Mouse (Mus musculus): Measurements from ENCODE around the gene Cpsf6. TPM values are rescaled to one million over a fixed set of nuclear protein-coding genes. Genes with fewer than 3 reads are reported as not detected.

Cpsf6 gene
- total RNA-seq, 1 experiment from 2014 or later: 126 TPM

DNA sequence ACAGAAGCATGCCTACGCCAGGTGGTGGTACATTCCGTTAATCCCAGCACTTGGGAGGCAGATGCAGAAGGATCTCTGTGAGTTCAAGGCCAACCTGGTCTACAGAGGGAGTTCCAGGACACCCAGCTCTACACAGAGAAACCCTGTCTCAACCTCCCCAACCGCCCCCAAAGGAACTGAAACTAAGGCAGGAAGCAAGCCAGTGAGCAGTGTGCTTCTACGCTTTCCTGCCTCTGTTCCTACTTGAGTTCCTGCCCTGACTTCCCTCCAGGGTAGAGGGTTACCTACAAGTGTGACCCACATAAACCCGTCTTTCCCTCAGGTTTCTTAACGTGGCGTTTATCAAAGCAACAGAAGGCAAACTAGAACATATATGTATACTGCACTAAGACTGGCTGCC lies 56.0 kb downstream of the Cpsf6 start:
- ATAC-seq (replicated peaks in 1 of 2; ENCODE audit: insufficient read depth in 1 of 2, low FRiP score in 2 of 2, low TSS enrichment in 1 of 2, low read depth in 1 of 2, poor library complexity in 2 of 2, severe bottlenecking in 2 of 2): peak in 1 of 2 experiments; percentile 32; a peak in 1 of 4 replicates

DNA sequence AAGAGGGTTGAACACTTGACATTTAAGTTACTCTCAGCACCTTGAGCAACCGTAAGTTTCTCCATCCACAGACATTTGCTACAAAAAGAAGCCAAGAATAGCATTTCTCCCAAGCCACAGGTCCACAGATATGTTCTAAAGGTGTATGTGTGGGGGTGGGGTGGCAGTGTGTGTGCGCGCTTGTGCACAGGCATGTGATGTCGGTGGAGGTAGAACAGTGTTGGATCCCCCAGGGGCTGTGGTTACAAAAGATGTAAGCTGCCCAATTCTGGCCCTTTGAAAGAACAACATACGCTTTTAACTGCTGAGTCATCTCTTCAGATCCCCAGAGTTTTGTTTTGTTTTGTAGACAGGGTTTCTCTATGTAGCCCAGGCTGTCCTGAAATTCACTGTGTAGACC lies 57.2 kb downstream of the Cpsf6 start:
- ATAC-seq (replicated peaks in 1 of 2; ENCODE audit: insufficient read depth in 1 of 2, low FRiP score in 2 of 2, low TSS enrichment in 1 of 2, low read depth in 1 of 2, poor library complexity in 2 of 2, severe bottlenecking in 2 of 2): no peak

DNA sequence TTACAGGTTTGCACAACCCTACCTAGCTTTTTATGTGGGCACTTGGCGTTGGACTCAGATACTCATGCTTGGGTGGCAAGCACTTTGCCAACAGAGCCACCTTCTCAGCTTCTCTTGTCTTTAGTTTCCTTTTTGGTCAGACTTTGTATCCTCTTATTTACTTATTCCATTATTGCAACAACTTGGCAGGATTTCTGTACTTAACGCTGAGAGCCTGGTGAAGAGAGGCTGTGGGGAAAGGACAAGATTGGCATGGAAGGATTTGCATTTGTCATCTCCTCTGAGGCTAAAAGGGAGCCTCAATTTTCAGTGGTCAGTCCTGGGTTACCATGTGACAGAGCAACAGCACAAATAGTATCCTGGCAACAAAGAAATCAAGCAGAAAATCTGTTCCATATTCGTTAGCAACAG lies 59.2 kb downstream of the Cpsf6 start:
- no peak for ATAC-seq (replicated peaks in 1 of 2; ENCODE audit: insufficient read depth in 1 of 2, low FRiP score in 2 of 2, low TSS enrichment in 1 of 2, low read depth in 1 of 2, poor library complexity in 2 of 2, severe bottlenecking in 2 of 2)

DNA sequence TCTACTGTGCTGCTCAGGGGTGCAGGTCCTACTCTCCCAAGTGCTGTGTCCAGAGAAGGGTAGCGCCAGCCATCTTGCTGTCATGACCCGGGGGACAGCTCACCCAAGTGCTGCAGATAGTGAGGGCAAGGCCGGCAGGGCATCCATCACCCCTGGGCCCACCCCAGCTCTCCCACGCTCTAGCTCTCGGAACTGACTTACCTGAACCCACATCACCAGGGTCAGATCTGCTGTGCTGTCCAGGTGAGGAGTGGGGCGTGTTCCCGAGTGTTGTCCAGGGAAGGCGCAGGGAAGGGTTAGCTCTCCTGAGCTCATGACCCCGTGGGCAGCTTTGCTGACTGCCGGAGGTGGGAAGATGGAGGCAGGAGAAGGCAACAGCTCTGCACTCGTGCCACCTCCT lies 63.4 kb downstream of the Cpsf6 start:
- no peak; a peak in 1 of 4 replicates for ATAC-seq (replicated peaks in 1 of 2; ENCODE audit: insufficient read depth in 1 of 2, low FRiP score in 2 of 2, low TSS enrichment in 1 of 2, low read depth in 1 of 2, poor library complexity in 2 of 2, severe bottlenecking in 2 of 2)

DNA sequence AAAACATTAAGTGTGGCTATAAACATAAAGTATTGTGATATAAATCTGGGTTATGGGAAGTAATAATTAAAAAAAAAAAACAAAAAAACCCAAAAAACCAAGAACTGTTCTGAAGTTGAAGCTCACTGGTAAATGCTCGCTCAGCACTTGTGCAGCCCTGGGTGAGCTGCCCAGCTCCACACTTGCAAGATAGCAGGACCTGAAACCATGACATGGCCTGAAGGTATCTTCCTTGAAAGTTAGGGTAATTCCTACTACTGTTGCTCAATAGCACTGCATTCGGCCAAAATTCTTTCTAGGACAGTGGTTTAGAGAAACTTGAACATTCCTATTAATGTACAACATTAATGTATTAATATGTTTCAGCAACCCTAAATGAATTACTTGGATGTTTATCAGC lies 66.7 kb downstream of the Cpsf6 start:
- ATAC-seq (replicated peaks in 1 of 2; ENCODE audit: insufficient read depth in 1 of 2, low FRiP score in 2 of 2, low TSS enrichment in 1 of 2, low read depth in 1 of 2, poor library complexity in 2 of 2, severe bottlenecking in 2 of 2): no peak

DNA sequence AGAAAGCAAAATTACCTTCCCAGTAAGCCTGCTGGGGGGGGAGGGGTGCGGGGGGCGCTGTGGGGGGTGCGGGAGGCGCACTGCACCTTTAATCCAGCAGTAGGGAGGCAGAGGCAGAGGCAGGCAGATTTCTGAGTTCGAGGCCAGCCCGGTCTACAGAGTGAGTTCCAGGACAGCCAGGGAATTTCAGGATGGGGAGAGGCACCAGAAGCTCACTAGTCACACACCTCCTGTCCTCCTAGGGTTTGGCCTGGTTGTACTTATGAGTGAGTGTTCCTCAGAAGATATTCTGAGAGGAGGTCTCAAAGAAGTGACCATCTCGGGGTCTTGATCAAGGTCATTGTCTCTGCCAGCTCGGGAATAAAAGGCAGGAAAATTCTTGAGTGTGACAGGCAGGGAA lies 67.6 kb downstream of the Cpsf6 start:
- no peak for ATAC-seq (replicated peaks in 1 of 2; ENCODE audit: insufficient read depth in 1 of 2, low FRiP score in 2 of 2, low TSS enrichment in 1 of 2, low read depth in 1 of 2, poor library complexity in 2 of 2, severe bottlenecking in 2 of 2)

DNA sequence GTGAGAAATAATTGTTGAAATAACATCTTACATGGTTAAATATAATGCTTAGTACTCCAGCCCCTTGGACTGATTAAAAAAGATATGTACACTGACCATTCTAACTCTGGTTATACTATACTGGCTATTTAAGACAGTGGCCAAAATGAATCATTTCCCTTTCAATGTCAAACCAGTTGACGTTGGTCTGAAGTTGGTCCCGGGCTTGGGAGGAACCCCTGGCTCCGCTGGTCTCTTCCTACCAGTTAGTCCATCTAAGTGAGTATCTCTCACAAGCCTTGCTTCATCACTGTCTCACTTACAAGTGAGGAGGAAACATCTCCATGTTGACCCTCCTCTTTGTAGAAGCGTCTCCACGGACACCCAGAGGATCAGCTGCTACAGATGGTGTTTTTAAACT lies 75.4 kb downstream of the Cpsf6 start:
- ATAC-seq (replicated peaks in 1 of 2; ENCODE audit: insufficient read depth in 1 of 2, low FRiP score in 2 of 2, low TSS enrichment in 1 of 2, low read depth in 1 of 2, poor library complexity in 2 of 2, severe bottlenecking in 2 of 2): no peak

DNA sequence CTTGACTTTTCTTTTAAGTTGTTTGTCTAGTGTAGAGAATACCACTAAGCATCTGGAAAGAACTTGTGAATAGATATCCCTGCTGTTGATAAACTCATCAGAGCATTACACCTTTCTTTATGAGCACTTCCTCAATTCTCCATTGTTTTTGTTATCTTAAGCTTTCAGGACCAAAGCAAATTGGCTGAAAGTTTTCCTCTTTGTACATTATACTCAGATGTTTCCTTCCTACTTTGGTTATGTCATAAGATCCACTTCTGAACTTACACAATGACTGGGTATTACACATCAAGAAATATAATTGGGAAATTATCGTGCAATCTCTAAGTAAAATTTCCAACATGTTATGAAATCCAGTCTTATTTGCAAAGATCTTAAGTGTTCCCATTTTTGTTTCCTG lies 78.1 kb downstream of the Cpsf6 start:
- ATAC-seq (replicated peaks in 1 of 2; ENCODE audit: insufficient read depth in 1 of 2, low FRiP score in 2 of 2, low TSS enrichment in 1 of 2, low read depth in 1 of 2, poor library complexity in 2 of 2, severe bottlenecking in 2 of 2): peak; percentile 65 to 70; a peak in 3 of 4 replicates

DNA sequence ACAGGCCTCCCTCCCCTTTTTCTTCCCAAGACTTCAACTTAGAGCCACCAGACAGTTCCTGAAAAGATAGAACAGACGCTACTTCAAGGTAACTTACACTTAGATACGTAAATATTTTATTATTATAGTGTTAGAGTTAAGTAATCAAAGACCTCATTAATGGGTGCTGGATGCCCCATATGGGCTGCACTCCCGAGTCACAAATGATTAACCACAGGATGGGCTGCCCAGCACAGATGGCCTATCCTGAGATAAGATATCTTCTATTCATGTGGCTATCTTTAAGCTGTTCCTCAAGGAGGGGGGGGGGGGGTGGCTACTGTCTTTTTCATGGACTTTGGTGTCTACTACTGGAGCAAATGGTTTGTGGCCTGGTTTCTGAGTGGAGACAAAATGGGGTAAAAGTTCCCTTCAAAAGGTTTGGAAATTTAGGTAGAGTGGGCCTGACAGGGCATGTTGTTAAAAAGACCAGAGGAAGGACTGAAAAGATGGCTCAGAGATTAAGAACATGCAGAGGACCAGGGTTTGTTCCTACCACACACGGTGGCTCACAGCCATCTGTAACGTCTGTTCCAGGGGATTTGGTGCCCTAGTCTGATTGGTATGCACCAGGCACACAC lies 79.8 kb downstream of the Cpsf6 start:
- ATAC-seq (replicated peaks in 1 of 2; ENCODE audit: insufficient read depth in 1 of 2, low FRiP score in 2 of 2, low TSS enrichment in 1 of 2, low read depth in 1 of 2, poor library complexity in 2 of 2, severe bottlenecking in 2 of 2): no peak

DNA sequence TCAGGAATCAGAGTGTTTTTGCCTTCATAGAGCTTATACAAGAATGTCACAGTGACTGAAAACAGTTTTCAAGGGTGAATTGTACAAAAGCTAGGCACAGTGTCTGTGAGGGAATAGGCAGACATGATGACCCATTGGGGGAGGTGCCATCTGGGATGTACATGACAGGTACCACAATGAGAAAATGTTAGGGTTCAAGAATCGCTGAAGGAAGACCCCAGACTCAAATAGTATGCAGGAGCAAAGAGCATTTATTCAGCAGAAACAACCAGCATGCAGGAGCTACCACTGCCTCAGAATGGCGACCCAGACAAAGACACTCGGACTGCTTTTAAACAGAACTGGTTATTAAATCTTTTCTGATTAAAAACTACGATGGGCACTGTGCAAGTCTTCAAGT lies 80.7 kb downstream of the Cpsf6 start:
- no peak for ATAC-seq (replicated peaks in 1 of 2; ENCODE audit: insufficient read depth in 1 of 2, low FRiP score in 2 of 2, low TSS enrichment in 1 of 2, low read depth in 1 of 2, poor library complexity in 2 of 2, severe bottlenecking in 2 of 2)

DNA sequence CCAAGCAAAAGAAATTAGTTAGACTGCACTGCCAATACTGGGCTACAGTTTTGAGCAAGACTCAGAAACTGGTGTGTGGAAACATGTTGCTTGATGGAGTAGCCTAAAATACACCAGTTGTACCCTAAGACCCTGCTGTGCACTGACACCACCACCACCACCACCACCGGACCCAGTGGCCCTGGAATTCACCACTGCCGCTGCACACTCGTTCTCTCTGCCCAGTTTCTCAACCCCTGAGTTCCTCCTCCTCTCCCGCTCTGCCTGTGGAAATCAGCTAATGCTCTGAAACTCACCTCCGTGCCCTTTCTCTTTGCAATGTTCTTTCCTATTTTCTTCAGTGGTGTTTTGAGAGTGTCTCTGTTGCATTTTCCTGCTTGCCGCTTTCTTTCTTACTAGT lies 81.5 kb downstream of the Cpsf6 start:
- peak in 1 of 2 experiments; percentile 64; a peak in 1 of 4 replicates for ATAC-seq (replicated peaks in 1 of 2; ENCODE audit: insufficient read depth in 1 of 2, low FRiP score in 2 of 2, low TSS enrichment in 1 of 2, low read depth in 1 of 2, poor library complexity in 2 of 2, severe bottlenecking in 2 of 2)

Other genes with a start within 250 kb of the Cpsf6 start
- 12.1 and 25.3 TPM in 2 replicates for gene Frs2, start 231.5 kb downstream of the Cpsf6 start, total RNA-seq (2017)
- gene Yeats4, start 155.5 kb downstream of the Cpsf6 start, total RNA-seq (2017): 116 and 171 TPM in 2 replicates
- gene 9530003J23Rik, start 141.3 kb downstream of the Cpsf6 start, total RNA-seq (2017): not detected in 2 replicates
- gene Lyz2, start 97.7 kb downstream of the Cpsf6 start, total RNA-seq (2017): 718 and 1,972 TPM in 2 replicates
- 0.44 TPM in 1 of 2 replicates, not detected in the other for gene Lyz1, start 87.1 kb downstream of the Cpsf6 start, total RNA-seq (2017)
- 0.31 and 1.4 TPM in 2 replicates for gene Cpm, start 249.5 kb upstream of the Cpsf6 start, total RNA-seq (2017)